Comparison of ENCODE assay signal across 23 mouse cellular contexts in genomic region chr5:74827944-74828343, GRCm38 (mm10).
DNase-seq lines count a peak whose midpoint lies in the region; ATAC-seq lines count a peak whose summit lies in the region.
"Had no signal": no experiment of that assay in that cellular context is flagged by ENCODE, and none has a peak within 500 bp of the region (broad histone marks: within the 10 kb centered on the region; RNA-seq: fewer than 3 reads in every experiment).

No protein-coding gene starts in this region.

- no peaks in the 10 kb centered on the region for H3K36me3 ChIP-seq in midbrain, embryonic 11.5 days (ENCODE audit: control insufficient read depth, insufficient read depth, low read length)
- H3K36me3 ChIP-seq in midbrain, embryonic 16.5 days (ENCODE audit: control insufficient read depth, insufficient read depth, low read length) = no peaks in the 10 kb centered on the region
- no peaks in the 10 kb centered on the region for H3K36me3 ChIP-seq in heart, embryonic 10.5 days
- H3K36me3 ChIP-seq: embryonic facial prominence, embryonic 10.5 days; midbrain, embryonic 10.5 days; neural tube, embryonic 13.5 days had no signal

- H3K9ac ChIP-seq in midbrain, embryonic 11.5 days (ENCODE audit: low read length) = no peak overlapping the region
- H3K9ac ChIP-seq in midbrain, embryonic 16.5 days (ENCODE audit: low read depth, low read length) = no peak overlapping the region
- H3K9ac ChIP-seq: forebrain, embryonic 13.5 days; hindbrain, embryonic 14.5 days; liver, postnatal 0 days; neural tube, embryonic 13.5 days had no signal

- DNase-seq in embryo, embryonic 10 days (ENCODE audit: low spot score) = peak; percentile 18
- DNase-seq in embryo, embryonic 9.5 days (ENCODE audit: extremely low spot score) = no peak
- DNase-seq in midbrain, embryonic 11.5 days (ENCODE audit: low spot score, missing footprints) = peak; percentile 69
- peak; percentile 92 for DNase-seq in hindlimb bud, embryonic 11.5 days (ENCODE audit: extremely low spot score, low read depth, low spot score)
- no peak for DNase-seq in ovary, postnatal 10 days (ENCODE audit: low spot score)
- DNase-seq in heart, embryonic 10.5 days (ENCODE audit: low spot score) = no peak
- no peak for DNase-seq in right cerebral cortex, adult 2 months (ENCODE audit: low spot score in 2 of 2)
- DNase-seq: adrenal gland, postnatal 10 days; cerebellum, postnatal 10 days; gastrocnemius, postnatal 10 days; heart, adult 18-20 months; heart, postnatal 36 days; liver, postnatal 0 days; right cerebral cortex, postnatal 25 days; thymus, postnatal 14 days had no signal

- no peak overlapping the region for H3K4me3 ChIP-seq in midbrain, embryonic 11.5 days (ENCODE audit: low read depth, low read length)
- no peak overlapping the region for H3K4me3 ChIP-seq in midbrain, embryonic 16.5 days (ENCODE audit: low read depth, low read length)
- no peak overlapping the region for H3K4me3 ChIP-seq in heart, embryonic 10.5 days
- H3K4me3 ChIP-seq: embryonic facial prominence, embryonic 10.5 days; forebrain, embryonic 13.5 days; midbrain, embryonic 10.5 days; neural tube, embryonic 13.5 days had no signal

- H3K27ac ChIP-seq in midbrain, embryonic 11.5 days (ENCODE audit: low read depth, low read length) = no peak overlapping the region
- H3K27ac ChIP-seq in midbrain, embryonic 16.5 days (ENCODE audit: low read length) = no peak overlapping the region
- no peak overlapping the region for H3K27ac ChIP-seq in heart, embryonic 10.5 days
- H3K27ac ChIP-seq: embryonic facial prominence, embryonic 10.5 days; forebrain, embryonic 13.5 days; hindbrain, embryonic 14.5 days; midbrain, embryonic 10.5 days; neural tube, embryonic 13.5 days had no signal

- no peak overlapping the region for H3K4me2 ChIP-seq in midbrain, embryonic 11.5 days
- H3K4me2 ChIP-seq in midbrain, embryonic 16.5 days (ENCODE audit: low read length) = no peak overlapping the region
- H3K4me2 ChIP-seq: forebrain, embryonic 13.5 days; hindbrain, embryonic 14.5 days; neural tube, embryonic 13.5 days had no signal

- WGBS in midbrain, embryonic 11.5 days = 85% methylated on average over 4 of the region's 4 CpGs
- WGBS in midbrain, embryonic 16.5 days = 68% methylated on average over 4 of the region's 4 CpGs
- WGBS in heart, embryonic 10.5 days = 72% methylated on average over 4 of the region's 4 CpGs

- ATAC-seq in midbrain, embryonic 11.5 days (ENCODE audit: low FRiP score) = no peak
- no peak for ATAC-seq in midbrain, embryonic 16.5 days
- ATAC-seq: forebrain, embryonic 13.5 days; intestine, embryonic 16.5 days; liver, postnatal 0 days; Patski had no signal

- H3K4me1 ChIP-seq in midbrain, embryonic 11.5 days (ENCODE audit: control insufficient read depth, insufficient read depth, low read length) = no peaks in the 10 kb centered on the region
- H3K4me1 ChIP-seq in midbrain, embryonic 16.5 days (ENCODE audit: control insufficient read depth, insufficient read depth, low read length) = 0 out of 2 replicates have a peak, but pooled peaks cover 2% of the 10 kb centered on the region
- H3K4me1 ChIP-seq in heart, embryonic 10.5 days = no peaks in the 10 kb centered on the region; the same call in 1 of the 2 replicates
- H3K4me1 ChIP-seq: forebrain, embryonic 13.5 days; midbrain, embryonic 10.5 days had no signal

- no peaks in the 10 kb centered on the region for H3K9me3 ChIP-seq in midbrain, embryonic 11.5 days (ENCODE audit: control insufficient read depth, low read length)
- H3K9me3 ChIP-seq in midbrain, embryonic 16.5 days (replicated peaks; ENCODE audit: control insufficient read depth, low read length, poor library complexity, severe bottlenecking) = no peaks in the 10 kb centered on the region
- H3K9me3 ChIP-seq in heart, embryonic 10.5 days = no peaks in the 10 kb centered on the region
- H3K9me3 ChIP-seq: embryonic facial prominence, embryonic 10.5 days; forebrain, embryonic 13.5 days; midbrain, embryonic 10.5 days; neural tube, embryonic 13.5 days had no signal

- no peaks in the 10 kb centered on the region for H3K27me3 ChIP-seq in midbrain, embryonic 11.5 days (ENCODE audit: control insufficient read depth, insufficient read depth, low read length)
- H3K27me3 ChIP-seq in midbrain, embryonic 16.5 days (ENCODE audit: control insufficient read depth, insufficient read depth, low read depth, low read length) = no peaks in the 10 kb centered on the region
- H3K27me3 ChIP-seq in heart, embryonic 10.5 days (ENCODE audit: insufficient read depth, poor library complexity, severe bottlenecking) = peaks cover 22% of the 10 kb centered on the region; the same call in 1 of the 2 replicates
- H3K27me3 ChIP-seq: forebrain, embryonic 13.5 days; neural tube, embryonic 13.5 days; Patski had no signal

Comparison
In these comparisons a context has a peak if more than half of its experiments do, and no peak if none do; other contexts are left out.
1. DNase-seq: peak in embryo, embryonic 10 days (single experiment), midbrain, embryonic 11.5 days (single experiment) and hindlimb bud, embryonic 11.5 days (single experiment); none in embryo, embryonic 9.5 days (single experiment), ovary, postnatal 10 days (single experiment), heart, embryonic 10.5 days (single experiment) and right cerebral cortex, adult 2 months (0 of 2).